Mouse (Mus musculus) gastrocnemius, postnatal 4 days (tissue): Measurements from ENCODE around the gene Fam92b. TPM values are rescaled to one million over a fixed set of nuclear protein-coding genes. Genes with fewer than 3 reads are reported as not detected.

Experiments
- DNase-seq, 2 experiments: peaks; one replicate each; pipeline ENCODE4 v3.0.0; 2021 to 2022; ENCODE audit warnings: low spot score in 2 of 2, mixed read lengths in 2 of 2
- total RNA-seq, 2 experiments: library from RNA; stranded (reverse); gene quantifications; 2 replicates each; pipeline ENCODE4 v1.2.3; 2021

Fam92b gene
- total RNA-seq, 2 experiments from 2014 or later = not detected

DNA sequence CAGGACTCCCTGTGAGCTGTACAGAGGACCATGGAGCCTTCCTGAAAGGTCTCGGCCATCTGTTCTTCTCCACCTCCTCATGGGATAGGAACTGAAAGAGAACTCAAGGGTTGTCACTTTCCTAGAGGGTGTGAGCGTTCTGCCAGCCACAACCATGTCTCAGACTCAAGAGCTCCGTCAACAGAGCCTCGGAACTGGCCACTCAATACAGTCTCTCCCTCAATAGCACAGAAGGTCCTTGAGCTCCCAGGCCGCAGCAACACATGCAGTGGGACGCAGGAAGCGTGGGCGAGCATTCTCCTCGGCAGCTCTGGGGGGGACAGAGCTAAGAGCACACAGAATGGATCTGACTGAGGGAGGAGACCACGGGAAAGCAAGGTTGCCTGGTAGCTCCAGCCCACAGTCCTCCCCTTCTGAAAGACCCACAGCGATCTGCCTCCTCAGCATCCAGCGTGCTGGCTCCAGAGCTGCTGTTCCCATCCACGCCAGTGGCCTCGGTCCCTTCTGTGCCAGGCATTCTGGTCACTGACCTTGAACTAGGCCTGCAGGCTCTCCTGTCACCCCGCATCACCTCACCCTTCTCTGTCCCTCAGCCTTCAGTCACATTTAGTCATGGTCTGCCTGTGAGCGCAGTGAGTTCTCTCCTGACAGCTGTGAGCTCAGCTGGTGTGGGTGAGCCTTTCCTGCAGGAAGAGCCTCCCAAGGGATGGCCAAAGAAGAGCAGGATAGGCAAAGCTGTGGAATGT lies 15.4 kb downstream of the Fam92b start:
- DNase-seq = no peak

DNA sequence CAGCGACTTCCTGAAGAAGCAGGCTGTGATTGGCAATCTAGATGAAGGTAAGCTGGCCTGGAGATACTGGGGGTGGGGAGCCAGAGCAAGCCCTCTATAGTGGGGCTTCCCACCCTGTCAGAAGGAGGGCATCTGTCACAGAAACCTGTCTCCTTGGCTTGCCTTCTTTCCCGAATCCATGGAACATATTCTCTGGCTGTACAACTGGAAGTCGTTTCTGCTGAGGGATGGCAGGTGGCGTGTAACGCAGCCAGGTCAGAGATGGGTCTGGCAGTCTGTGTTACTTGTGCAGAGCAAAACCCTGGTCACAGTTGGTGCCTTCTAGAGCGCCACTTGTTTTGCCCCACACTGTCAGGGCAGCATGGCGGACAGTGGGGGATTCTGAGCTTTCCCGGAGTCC lies 16.9 kb downstream of the Fam92b start:
- DNase-seq = no peak

DNA sequence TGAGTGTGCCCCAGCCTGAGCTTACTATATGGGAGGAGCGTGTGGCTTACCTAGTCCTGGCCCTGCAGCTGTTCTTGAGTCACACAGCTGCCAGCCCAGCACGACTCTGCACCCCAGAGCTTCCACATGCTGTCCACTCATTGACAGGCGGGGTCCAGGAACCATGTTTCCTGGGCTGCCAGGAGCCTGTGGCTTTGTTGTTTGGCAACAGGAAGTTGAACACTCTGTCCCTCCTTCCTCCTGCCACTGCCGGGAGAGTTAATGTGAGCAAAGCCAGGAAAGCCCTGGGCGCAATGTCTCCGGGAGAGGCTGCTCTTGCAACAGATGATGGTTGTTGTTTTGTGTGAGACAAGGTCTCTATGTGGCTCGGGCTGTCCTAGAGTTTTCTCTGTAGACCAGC lies 24.6 kb downstream of the Fam92b start:
- no peak for DNase-seq

DNA sequence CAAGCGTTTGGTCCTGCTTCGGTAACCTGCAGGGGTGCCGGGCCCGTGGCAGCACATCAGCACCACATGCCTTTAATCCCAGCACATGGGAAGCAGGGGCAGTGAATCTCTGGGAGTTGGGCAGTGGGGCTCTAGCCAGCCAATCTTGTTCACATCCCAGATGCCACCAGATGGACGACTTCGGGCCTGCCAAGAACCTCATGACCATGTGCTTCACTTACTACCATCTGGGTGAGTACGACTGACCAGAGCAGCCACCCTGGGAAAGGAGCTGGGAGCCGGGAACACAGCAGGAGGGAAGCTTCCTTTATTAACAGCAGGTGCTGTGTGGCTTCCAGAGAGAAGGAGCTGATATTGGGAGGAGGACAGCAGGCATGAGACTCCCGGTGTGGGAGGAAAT lies 26.1 kb downstream of the Fam92b start:
- no peak for DNase-seq

DNA sequence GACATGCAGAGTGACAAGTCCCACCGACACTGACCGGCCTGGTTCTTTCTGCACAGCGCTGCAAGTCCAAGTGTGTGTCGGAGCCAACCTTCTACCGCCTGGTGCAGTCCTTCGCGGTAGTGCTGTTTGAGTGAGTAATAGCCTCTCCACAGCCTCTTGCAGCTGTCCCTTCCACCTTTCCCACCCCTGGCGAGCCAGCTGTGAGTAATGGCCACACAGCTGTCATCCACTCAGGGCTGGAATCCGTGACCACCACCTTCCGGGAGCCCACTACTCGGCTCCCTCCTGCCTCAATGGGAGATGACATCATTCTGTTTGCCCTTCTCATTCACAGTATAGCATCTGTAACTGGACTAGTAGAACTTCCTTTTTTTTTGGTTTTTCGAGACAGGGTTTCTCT lies 27.2 kb downstream of the Fam92b start:
- no peak for DNase-seq

DNA sequence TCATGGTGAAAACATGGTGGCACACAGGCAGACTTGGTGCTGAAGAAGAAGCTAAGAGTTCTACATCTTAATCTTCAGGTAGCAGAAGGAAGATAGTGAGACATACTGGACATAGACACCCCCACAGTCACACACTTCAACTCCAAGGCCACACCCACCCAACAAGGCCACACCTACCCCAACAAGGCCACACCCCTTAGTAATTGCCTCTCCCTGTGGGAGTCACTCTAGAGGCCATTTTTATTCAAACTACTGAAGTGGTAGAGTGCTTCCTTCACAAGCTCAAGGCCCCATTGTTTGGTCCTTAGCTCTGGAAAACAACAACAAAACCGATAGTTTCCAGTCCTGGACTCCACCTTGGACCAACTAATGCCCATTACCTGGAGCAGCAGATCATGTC lies 31.2 kb downstream of the Fam92b start:
- DNase-seq = no peak

DNA sequence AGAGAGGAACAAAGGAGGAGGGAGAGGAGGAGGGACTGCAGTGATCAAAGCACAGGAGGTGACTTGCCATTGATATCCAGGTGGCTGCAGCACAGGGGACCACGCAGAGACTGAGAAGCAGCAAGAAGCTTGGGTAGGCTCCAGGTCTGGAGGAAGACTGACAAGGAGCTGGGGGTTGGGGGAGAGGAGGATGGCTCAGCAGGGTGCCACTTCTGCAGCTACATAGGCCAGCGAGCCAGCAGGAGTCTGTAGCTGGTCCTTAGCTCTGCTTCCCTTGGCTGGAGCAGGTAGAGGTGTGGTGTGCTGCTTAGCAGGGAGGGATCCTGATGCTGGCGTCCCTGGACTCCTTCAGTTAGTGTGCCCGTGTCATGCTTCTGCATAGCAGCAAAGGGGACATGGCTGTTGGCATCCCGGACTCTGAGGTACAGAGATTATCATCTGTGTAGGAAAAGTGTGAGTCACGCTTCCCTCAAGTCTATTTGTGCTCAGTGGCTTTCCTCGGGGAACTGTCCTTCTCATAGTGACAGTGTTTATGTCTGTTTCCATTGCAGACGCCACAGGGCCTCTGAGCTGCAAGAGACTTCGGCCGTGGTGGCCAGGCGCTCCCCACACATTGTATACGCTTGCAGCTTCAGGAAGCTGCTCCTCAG lies 32.5 kb downstream of the Fam92b start:
- no peak for DNase-seq

DNA sequence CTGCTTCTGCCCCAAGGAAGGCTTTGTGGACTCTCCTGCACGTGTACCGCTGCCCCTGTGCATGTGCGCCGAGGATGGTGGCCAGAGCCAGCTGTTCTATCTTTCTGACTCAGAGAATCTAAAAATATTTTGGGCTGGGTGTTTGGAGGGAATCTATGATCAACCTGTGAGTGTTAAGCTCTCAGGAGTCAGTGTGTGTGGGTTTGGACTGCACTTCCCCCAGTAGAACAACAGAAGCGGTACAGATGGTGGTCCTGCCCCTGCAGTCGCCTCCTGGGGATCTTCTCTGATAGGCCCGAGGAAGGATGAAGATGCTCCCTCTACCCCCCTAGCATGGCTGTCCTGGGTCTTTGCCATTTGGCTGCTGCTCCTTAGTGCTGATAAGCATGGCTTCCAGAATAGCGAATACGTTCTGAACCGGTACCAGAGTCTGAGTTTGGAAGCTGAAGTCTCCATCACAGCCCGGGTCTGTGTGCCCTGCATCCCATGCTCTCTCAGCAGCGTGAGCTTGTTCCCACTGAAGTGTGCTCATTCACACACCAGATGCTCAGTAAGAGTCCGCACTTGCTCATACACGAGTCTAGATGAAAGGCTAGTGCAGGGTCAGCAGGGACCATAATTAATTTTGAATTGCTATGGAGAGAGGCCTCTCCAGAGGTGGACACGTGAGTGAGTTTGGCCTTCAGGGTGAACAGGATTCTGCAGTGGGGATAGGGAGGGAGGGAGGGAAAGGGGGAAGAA lies 33.2 kb downstream of the Fam92b start:
- no peak for DNase-seq

DNA sequence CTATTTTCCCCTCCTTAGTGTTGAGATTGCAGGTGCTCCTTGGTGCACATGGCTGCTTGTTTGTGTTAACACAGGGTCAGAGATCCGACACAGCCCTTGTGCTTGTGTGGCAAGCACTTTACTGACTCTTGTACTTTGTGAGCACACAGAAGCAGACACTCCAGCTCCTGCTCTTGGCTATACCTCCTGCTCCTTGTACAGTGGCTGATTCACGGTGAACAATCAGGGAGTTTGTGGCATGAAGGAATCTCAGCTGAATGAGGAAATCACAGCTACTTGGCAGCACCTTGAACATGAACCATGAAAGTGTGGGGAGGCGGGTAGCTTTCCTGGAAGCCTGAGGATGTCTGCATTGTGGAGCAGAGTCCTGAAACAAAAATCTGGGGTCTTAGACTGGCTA lies 36.5 kb downstream of the Fam92b start:
- DNase-seq = no peak

GRCm38 (mm10) chr8:120138958-120139357 lies 38.3 kb downstream of the Fam92b start:
- no peak for DNase-seq

- no peak for DNase-seq
Observed at GRCm38 (mm10) chr8:120136618-120137017, 40.6 kb downstream of the Fam92b start.

- no peak for DNase-seq
Observed at GRCm38 (mm10) chr8:120135687-120136086, 41.6 kb downstream of the Fam92b start.

GRCm38 (mm10) chr8:120133169-120133568 lies 44.1 kb downstream of the Fam92b start:
- no peak for DNase-seq

- no peak for DNase-seq
Observed at GRCm38 (mm10) chr8:120131158-120131557, 46.1 kb downstream of the Fam92b start.

DNA sequence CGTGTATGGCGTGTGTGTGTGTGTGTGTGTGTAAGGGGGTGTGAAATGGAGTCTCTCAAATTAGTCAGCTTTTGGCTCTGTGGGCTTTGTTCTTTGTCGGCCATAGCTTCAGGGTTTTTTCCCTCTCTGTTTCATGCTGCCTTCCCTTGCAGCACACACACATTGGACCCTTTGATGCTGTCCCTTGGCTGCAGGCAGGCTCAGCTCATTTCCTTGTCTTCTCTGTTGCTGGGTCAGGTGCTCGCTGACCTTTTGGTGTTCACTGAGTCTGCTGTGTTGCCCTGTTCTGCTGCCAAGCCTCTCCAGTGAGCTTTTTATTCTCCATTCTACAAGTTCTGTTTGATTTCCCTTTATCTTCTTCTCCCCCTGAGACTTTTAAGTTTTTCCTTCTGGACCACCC lies 47.7 kb downstream of the Fam92b start:
- DNase-seq = no peak

GRCm38 (mm10) chr8:120126357-120127161 lies 50.7 kb downstream of the Fam92b start:
- DNase-seq = no peak

DNA sequence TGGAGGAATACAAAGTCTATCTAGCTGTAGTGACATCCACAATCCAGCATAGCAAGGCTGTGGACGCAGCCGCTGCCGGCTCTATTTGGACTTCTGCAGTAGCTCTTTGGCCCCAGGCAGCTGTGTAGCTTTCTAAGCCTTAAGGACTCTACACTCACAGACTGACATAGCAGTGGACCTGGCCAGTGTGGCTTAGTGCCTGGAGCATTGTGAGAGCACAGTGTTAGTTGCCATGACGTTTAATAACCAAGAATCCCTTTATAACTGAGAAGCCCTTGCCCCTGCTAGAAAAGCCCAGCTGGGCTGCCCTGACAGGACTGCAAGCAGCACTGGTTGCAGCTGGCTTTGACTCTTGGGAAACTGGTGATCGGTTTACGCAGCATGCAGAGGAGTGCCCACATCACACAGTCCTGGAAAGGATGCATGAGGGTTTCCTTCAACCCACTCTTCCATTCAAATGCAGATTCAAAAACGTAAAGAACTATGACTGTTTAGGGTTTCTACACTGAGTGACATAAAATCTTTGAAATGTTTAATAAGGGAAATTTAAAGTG lies 52.4 kb downstream of the Fam92b start:
- DNase-seq = no peak

DNA sequence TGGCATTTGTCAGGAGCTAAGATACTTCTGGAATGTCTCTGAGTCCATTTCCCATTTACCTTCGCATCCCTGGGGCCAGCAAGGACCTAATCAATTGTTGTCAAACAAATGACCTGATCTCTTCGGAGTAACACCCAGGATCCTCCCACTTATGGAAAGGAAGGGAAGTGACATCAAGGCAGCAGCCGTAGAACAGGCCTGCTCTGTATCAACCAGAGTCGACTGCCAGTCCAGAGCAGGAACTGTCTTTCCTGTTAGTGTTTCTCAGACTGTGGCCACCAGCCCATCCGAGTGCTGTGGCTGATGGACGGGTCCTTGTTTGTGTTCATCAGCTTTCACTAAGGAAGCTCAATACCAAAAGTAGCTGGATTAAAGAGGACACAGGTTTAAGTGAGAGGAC lies 53.0 kb downstream of the Fam92b start:
- no peak for DNase-seq

- DNase-seq = no peak
Observed at GRCm38 (mm10) chr8:120120951-120121350, 56.3 kb downstream of the Fam92b start.

GRCm38 (mm10) chr8:120119931-120120330 lies 57.3 kb downstream of the Fam92b start:
- no peak for DNase-seq

GRCm38 (mm10) chr8:120119429-120119828 lies 57.8 kb downstream of the Fam92b start:
- no peak for DNase-seq
